Mouse (Mus musculus) kidney, adult 18-20 months (tissue): ENCODE results near the gene Dock1.

Source experiments
- DNase-seq: peaks from one replicate; pipeline ENCODE4 v3.0.0; 2021

The Dock1 gene

DNA sequence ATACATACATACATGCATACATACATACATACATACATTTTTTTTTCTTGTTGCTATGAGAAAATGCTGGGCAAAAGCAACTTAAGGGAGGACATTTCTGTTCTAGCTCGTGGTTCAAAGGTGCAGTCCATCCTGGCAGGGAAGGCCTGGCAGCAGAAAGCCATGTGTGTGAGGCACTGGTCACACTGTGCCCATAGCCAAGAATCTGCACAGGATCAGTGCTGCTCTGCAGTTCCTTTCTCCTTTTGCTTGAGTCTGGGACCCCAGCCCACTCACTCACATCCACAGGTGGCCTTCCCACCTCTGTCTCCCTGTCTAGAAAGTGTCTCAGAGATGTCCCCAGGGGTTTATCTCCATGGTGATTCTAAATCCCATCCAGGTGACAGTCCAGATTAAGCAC is 331.8 kb downstream of the Dock1 start:
- no peak for DNase-seq

DNA sequence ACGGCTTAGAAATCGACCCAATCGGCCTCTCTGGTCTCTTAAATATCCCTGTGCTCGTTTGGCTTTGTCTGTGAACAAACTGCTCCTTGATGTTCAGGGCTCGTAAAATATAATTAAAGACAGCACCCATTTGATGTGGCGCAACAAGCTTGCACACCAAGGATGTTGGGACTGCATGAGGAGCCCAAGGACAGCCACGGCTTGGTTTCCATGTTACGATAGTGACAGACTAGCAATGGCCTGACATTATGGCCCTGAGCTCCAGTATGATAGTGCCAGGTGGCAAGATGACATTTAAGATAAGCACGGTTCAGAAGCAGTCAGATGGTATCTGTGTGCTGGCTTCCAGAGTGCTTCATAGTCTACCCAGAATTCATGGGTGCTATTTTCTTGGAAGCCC is 332.4 kb downstream of the Dock1 start:
- DNase-seq, result no peak

DNA sequence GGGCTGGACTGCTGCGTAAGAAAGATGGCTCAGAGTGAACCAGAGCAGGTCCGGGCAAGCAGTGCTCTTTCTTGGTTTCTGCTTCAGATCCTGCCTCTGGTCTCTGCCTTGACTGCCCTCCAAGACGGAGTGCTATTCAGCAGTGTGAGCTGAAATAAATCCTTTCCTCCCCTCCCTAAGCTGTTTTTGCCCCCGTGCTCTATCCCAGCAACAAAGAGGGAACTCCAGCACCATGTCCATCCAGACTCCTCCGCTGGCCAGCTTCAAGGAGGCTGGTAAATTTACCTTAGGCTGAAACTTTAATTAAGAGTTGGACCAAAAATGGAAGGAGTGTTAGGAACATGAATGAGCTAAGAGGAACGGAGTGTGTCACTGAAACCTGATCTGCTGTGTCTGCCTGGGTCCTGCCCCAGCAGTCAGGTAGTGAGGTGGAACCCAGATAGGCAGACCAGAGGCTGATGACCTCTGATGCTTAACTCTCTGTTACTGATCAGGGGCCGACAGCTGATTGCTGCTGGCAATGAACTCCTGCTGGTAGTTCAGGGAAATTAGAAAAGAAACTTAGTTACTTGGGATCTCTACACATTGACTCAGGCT is 335.6 kb downstream of the Dock1 start:
- no peak for DNase-seq

DNA sequence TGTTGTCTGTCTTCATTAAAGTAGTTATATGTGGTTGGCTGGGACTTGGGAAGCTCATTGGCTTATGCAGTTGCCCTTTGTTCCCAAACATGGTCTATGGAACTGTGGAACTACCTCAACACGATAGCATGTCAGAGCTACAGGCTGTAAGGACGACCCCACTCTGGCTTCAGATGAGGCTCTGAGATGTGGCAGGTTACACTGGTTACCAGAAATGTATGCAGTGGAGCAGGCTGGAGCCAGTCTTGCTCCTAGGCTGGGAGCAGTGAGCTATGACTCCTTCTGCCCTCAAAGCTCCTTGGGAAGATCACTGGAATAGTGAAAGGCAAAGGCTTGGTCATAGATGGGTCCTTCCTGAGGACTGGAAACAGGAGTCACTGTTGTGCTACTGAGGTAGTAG is 337.6 kb downstream of the Dock1 start:
- no peak for DNase-seq

- DNase-seq, result no peak
Observed at GRCm38 (mm10) chr7:135010997-135011396, 340.5 kb downstream of the Dock1 start.

GRCm38 (mm10) chr7:135017531-135017930 is 347.1 kb downstream of the Dock1 start:
- DNase-seq, result no peak

DNA sequence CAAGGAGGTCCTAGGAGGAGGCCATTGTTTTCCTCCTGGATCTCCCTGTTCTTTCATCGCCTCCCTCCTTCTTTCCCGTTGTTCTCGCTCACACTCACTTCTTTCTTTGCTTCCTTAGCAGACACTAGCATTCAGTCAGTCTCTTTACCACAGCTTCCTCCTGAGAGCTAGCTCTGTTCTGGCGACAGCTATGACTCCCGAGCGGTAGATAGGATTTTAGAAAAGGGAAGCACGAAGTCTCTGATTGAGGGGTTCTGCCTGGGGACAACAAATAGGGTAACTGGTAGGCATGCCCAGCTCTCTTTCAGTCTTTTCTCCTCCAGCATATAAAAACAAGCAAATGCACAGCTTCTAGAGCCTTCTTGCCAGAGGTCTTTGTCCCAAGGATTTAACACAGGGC is 350.3 kb downstream of the Dock1 start:
- no peak for DNase-seq

DNA sequence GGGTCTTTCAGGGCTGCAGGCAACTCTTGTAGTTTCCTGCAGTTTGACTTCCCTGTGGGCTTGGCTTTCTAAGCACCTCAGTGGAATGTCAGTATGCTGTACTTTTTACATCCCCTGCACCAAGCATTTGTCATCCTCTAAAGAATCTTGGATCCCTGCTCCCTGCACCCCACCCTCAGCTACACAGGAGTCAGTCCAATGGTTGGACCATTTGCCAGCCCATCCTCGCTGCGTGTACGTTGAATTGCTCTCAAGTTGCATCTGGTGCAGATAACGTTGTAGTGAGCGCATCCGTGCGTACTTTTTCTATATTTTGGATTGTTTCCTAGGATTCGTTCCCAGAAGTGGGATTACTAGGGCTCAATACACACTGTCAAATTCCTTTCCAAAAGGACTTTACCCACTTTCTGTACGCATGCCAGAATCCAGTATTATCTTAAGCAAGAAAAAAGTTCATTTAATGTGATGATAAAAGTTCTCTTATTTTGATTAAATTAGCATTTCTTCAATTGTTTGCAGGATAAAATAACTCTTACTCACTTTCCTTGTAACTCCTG is 351.2 kb downstream of the Dock1 start:
- no peak for DNase-seq

DNA sequence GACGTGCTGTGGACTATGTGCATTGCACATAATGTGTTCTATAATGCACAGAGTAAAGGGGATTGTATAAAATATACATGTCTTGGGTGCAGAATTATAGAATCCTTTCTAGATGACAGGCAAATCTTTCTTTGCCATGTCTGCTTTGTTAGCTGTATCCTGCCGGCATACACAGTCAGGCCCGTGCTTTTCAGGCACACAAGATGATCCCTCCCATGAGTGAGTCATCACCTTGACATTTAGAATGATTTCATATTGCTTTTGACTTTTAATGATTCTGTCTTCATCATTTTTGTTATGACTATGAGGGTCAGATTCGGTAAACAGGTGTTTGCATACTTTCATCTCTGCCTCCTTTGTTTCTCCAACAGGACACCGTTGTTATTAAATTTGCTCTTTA is 354.1 kb downstream of the Dock1 start:
- DNase-seq, result no peak

- DNase-seq, result no peak
Observed at GRCm38 (mm10) chr7:135028716-135029115, 358.3 kb downstream of the Dock1 start.

- no peak for DNase-seq
Observed at GRCm38 (mm10) chr7:135029136-135029535, 358.7 kb downstream of the Dock1 start.

GRCm38 (mm10) chr7:135031466-135031865 is 361.0 kb downstream of the Dock1 start:
- no peak for DNase-seq

DNA sequence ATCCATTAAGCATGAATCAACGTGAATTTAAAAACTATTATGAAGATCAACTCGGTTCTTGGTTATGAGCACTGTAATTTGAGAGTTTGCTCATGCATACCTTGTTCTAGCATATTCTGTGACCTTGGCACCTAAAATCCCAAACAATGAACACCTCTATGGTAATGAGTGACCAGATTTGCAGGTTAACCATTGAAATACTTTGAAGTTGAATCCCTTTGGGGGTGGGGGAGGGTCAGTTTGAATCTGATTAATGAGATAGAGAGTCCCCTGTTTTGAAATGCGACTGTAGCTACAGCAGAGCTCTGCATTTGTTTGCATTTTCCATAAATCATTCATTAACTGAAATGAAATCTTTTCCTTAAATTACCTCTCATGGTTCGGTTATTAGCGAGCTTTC is 364.4 kb downstream of the Dock1 start:
- DNase-seq, result no peak

- no peak for DNase-seq
Observed at GRCm38 (mm10) chr7:135035651-135036050, 365.2 kb downstream of the Dock1 start.

DNA sequence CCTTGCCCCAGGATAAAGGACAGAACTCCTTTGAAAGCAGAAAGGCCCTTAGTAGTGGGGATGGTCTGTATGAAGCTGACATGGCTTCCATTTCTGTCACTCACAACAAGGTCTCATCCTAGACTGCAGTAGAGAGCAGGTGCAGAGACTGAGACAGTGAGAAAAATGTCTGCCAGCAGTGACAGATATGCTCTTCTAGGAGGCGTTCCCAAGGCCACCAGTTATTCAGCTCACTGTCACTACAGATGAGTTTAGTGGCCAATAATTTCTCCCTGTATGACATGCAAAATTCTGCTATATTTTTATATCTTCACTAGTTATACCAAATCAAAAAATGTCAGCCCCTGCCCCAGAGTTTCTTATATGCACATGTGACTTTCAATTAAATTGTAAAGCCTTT is 368.5 kb downstream of the Dock1 start:
- no peak for DNase-seq

- DNase-seq, result no peak
Observed at GRCm38 (mm10) chr7:135043931-135044765, 373.7 kb downstream of the Dock1 start.

- no peak for DNase-seq
Observed at GRCm38 (mm10) chr7:135049416-135049815, 379.0 kb downstream of the Dock1 start.

DNA sequence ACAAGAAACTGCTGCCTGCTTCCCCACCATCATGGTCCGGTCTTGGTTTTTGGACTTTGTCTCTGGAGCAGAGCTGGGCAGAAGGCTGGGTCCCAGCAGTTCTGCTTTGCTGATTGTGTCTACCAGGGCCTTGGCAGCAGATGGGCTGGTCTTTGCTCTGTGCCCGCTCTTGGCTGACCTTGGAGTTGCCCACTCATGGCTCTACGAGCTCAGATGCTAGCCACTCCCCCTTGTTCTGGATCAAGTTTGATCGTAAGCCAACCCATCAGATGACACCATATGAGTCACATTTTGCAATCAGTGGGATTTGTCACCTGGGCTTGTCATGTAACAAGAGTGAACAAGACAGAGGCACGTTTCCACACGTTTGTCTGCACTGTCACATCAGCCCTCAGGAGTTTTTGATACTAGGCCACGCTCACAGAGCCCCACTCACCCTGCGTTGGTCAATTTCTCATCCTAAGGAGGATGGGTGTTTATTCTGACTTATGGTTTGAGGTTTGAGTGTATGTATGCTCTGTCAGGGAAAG is 382.8 kb downstream of the Dock1 start:
- DNase-seq, result peak; percentile 40

DNA sequence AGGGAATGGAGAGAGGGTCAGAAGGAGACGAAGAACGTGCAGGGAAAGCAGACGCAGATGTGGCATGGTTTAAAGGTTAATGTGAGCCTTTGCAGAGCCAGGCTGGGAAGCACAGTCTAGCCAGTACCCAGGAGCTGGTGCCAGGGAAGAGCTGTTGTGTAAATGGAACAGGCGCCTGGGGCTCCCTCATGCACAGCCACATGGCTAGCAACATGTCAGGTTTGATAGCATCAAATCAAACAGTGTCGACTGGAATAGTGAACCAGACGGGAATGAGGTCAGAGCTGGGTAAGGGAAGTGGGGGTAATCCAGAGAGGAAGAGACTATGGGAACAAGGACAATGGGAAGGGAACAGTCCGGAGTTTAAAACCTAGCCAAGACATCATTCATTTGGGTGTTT is 384.2 kb downstream of the Dock1 start:
- no peak for DNase-seq

DNA sequence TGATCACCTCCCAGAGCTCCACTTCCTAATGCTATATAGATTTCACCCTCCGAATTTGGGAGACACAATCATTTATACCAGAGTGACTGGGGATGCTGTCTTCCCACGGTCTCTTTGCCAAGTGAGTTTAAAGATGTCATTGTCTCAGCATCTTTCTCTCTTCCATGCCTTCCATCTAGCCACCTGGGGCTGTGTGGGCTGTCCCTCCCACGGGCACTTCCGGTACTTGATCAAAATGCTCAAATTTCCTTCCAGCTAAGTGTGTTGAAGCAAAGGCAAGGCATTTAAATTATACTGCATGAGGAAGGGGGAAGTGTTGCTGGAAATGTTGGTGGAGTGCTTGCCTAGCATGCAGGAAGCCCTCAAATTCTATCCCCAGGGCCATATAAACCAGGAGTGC is 388.6 kb downstream of the Dock1 start:
- DNase-seq, result no peak

DNA sequence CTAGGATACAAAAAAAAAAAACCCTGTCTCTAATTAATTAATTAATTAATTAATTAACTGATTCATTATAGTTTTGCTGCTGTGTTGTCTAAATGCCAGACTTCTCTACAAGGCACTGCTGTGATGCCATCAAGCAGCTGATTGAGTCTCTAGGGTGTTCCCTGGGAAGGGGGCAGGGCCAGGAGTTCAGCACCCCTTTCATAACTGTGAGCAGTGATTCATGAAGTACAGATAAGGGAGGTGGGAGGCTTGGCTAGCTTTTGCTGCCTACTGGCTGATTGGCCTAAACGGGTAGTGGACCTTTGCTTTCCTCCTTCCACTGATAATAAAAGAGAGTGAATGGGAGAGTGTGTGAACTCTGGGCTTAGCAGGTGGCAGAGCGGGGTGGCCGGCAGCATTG is 389.1 kb downstream of the Dock1 start:
- DNase-seq, result no peak

DNA sequence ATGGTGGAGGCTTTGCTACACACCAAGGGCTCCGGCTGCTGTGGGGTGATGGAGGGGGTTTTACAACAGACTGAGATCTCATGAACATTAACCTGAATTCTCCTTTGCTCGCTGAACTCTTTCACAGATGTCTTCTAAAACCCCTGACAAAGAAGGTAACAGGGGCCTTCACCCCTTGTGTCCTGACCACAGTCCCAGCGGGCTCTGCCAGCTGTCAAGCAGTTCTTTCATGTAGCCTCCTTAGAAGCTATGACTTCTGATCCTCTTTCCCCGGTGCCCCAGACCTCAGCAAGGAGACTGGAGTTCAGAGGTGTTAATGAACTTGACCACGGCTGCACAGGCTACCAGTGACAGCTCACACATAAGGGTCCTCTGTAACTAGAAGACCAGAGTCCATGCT is 393.4 kb downstream of the Dock1 start:
- DNase-seq, result no peak

DNA sequence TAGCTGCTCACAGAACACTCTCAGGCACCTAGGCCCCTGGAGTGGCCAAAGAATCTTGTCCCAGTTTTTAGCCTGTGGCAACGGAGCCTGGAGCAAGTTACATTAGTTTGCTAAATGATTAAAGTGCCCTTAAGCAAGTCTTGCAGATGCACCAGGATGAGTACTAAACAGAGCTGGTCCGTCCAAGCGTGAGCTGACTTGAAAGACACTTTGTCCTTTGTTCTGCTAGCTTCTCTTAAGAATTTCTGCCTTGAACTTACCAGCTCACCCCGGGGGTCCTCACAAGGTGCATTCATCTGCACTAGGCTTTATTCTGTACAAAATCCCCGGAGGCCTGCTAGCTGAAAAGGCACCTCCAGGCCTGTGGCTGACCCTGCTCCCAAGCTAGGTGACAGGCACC is 394.8 kb downstream of the Dock1 start:
- DNase-seq, result no peak

DNA sequence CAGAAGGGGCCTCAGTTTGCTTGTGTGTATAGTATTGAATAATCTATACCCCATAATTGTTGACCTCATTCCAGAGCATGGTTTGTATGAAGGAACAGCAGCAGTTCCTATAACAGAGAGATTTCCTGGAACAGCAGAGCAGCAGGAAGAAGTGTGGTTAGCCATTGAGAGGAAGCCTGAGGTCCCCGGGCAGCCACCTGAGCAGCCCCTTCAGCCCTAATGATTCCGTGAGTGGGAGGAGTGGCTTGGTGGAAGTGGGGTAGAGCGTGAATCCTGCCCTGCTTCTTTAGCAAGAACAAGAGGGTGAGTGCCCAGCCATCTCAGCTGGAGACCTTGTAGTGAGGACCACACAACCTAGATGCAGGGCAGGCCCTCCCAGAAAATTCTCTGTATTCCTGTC is 398.4 kb downstream of the Dock1 start:
- DNase-seq, result no peak
